Mouse (Mus musculus): ENCODE data around the gene Tuba4a.

DNA sequence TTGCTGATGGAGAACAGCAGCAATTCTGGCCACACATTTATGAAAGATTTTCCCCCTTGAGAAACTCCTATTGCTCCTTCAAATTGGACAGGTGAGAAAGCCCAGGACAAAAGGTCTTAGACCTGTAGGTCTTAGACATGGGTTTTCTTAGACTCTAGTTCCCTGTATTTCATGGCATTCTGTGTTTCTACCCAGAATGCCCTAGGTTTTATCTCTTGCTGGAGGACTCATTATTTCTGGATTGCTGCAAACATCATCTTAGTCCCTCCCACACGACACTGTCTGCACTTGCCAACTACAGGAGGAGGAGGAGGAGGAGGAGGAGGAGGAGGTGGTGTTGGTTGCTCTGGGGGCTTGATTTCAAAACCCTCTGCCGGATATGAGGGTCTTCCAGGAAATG, 6.5 kb upstream of the Tuba4a start:
- no peak for TF ChIP-seq CTCF (IDR thresholded peaks at IDR 0.05; ENCODE audit: low read depth)
- no peak for TF ChIP-seq EP300 (IDR thresholded peaks at IDR 0.05; ENCODE audit: low read depth)

All from heart, postnatal 0 days (tissue).